Mouse (Mus musculus) liver, adult 2 months (tissue): Measurements from ENCODE around the gene Zdhhc4.

Experiments
- CTCF ChIP-seq: fragments of 200-500 bp; IDR thresholded peaks from 2 replicates; pipeline ENCODE4 v1.5.1; 2011; ENCODE audit warnings: low read depth, low read length, control low read depth
- POLR2A ChIP-seq: fragments of 200-500 bp; IDR thresholded peaks from 2 replicates; pipeline ENCODE4 v1.6.1; 2011; ENCODE audit warnings: low read length, control low read depth; ENCODE audit not compliant: insufficient read depth; ENCODE audit errors: extremely low read depth

DNA sequence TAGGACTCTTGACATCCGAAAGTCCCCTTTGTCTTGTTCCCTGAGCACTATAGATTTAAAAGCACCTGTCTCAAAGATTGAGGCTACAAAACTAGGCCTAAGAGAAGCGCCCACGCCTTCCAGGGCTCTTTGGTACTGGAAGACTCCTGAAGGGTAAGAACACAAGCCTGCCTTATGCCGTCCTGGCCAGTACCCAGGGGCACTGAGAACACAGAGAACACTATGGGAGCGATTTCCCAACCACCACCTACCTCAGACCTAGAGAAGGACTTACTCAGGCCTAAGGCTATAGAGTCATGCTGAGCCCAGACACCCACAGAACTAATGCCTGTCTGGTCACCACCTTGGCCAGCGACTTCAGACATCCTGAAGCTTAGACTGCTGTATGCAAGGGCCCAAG is 62.3 kb downstream of the Zdhhc4 start:
- TF ChIP-seq POLR2A (no peak), CTCF (no peak)
